Mouse (Mus musculus) small intestine, adult 2 months (tissue): Measurements from ENCODE around the gene Rpl36a. TPM values are rescaled to one million over a fixed set of nuclear protein-coding genes. Genes with fewer than 3 reads are reported as not detected.

Experiments used
- H3K27ac ChIP-seq: fragments of 200-500 bp; 2 replicates; pipeline ENCODE4 v1.5.1; 2012; ENCODE audit warnings: low read depth, low read length, control low read depth, inconsistent platforms; ENCODE audit not compliant: insufficient read depth
- H3K27me3 ChIP-seq: fragments of 200-500 bp; 2 replicates; pipeline ENCODE4 v1.6.1; 2012; ENCODE audit warnings: mild to moderate bottlenecking, moderate library complexity, low read length, inconsistent platforms; ENCODE audit not compliant: control insufficient read depth, insufficient read depth
- H3K36me3 ChIP-seq: fragments of 200-500 bp; 2 replicates; pipeline ENCODE4 v1.6.1; 2012; ENCODE audit warnings: mild to moderate bottlenecking, low read length, control low read depth, inconsistent platforms; ENCODE audit not compliant: control insufficient read depth, insufficient read depth
- H3K4me1 ChIP-seq: fragments of 200-500 bp; 2 replicates; pipeline ENCODE4 v1.6.1; 2012; ENCODE audit warnings: low read length, inconsistent platforms, mixed read lengths; ENCODE audit not compliant: control insufficient read depth, insufficient read depth, insufficient read length
- H3K4me3 ChIP-seq: fragments of 200-500 bp; 2 replicates; pipeline ENCODE4 v1.5.1; 2012; ENCODE audit warnings: low read depth, mild to moderate bottlenecking, control low read depth, inconsistent platforms, low read length, moderate library complexity
- CTCF ChIP-seq: fragments of 200-500 bp; IDR thresholded peaks from 2 replicates; pipeline ENCODE4 v1.5.1; 2012; ENCODE audit warnings: low read depth, mild to moderate bottlenecking, control low read depth, inconsistent platforms, low read length, moderate library complexity, mixed read lengths; ENCODE audit not compliant: insufficient replicate concordance, insufficient read length; ENCODE audit errors: extremely low read depth
- POLR2A ChIP-seq: fragments of 200-500 bp; IDR thresholded peaks from 2 replicates; pipeline ENCODE4 v1.6.1; 2012; ENCODE audit warnings: low read depth, mild to moderate bottlenecking, control low read depth, inconsistent platforms, low read length, moderate library complexity
- WGBS: fragments of 180-500 bp; shearing (Covaris S2); methylation state at CpG from one replicate; pipeline ENCODE4 v1.1.7; 2018; 5-methylcytosine and 5-hydroxymethylcytosine counted together
- polyA plus RNA-seq: library from polyadenylated mRNA; depleted of rRNA; stranded (reverse); fragments of >200 nt; gene quantifications from 2 replicates; pipeline ENCODE4 v1.2.3, GENCODE M21; 2012

Rpl36a gene
- polyA plus RNA-seq, 1 experiment, result 60.3 TPM

- WGBS, result 30% methylated on average over 5 of the region's 5 CpGs
- H3K27ac ChIP-seq, result no peak overlapping the region
- no peak overlapping the region for H3K4me3 ChIP-seq
- no peaks in the 10 kb centered on the region for H3K27me3 ChIP-seq
- TF ChIP-seq CTCF (no peak), POLR2A (no peak)
- H3K4me1 ChIP-seq, result no peaks in the 10 kb centered on the region
- H3K36me3 ChIP-seq, result no peaks in the 10 kb centered on the region
Measured at GRCm38 (mm10) chrX:134550903-134551302, 34.6 kb upstream of the Rpl36a start.

GRCm38 (mm10) chrX:134553326-134553725, 32.1 kb upstream of the Rpl36a start:
- no peak overlapping the region for H3K27ac ChIP-seq
- H3K27me3 ChIP-seq, result no peaks in the 10 kb centered on the region
- WGBS, result 84% methylated on average over 4 of the region's 4 CpGs
- no peak for TF ChIP-seq CTCF
- TF ChIP-seq POLR2A, result no peak
- H3K4me3 ChIP-seq, result no peak overlapping the region
- no peaks in the 10 kb centered on the region for H3K4me1 ChIP-seq
- no peaks in the 10 kb centered on the region for H3K36me3 ChIP-seq

- peak overlapping the region; percentile 69; the same call in 1 of the 2 replicates for H3K27ac ChIP-seq
- WGBS, result 24% methylated on average over 6 of the region's 6 CpGs
- TF ChIP-seq POLR2A, result no peak
- TF ChIP-seq CTCF, result no peak
- no peaks in the 10 kb centered on the region for H3K4me1 ChIP-seq
- H3K27me3 ChIP-seq, result no peaks in the 10 kb centered on the region
- peak overlapping the region; percentile 39; the same call in 1 of the 2 replicates for H3K4me3 ChIP-seq
- H3K36me3 ChIP-seq, result no peaks in the 10 kb centered on the region
Measured at GRCm38 (mm10) chrX:134554425-134554824, 31.0 kb upstream of the Rpl36a start.

- TF ChIP-seq POLR2A (no peak), CTCF (no peak)
- Histone ChIP-seq H3K27me3 (no peaks in the 10 kb centered on the region), H3K4me1 (no peaks in the 10 kb centered on the region), H3K4me3 (no peak overlapping the region), H3K27ac (no peak overlapping the region), H3K36me3 (no peaks in the 10 kb centered on the region)
- WGBS, result 83% methylated on average over 4 of the region's 4 CpGs
Measured at GRCm38 (mm10) chrX:134564326-134564725, 21.1 kb upstream of the Rpl36a start.

- TF ChIP-seq POLR2A (no peak), CTCF (no peak)
- no peaks in the 10 kb centered on the region for H3K4me1 ChIP-seq
- H3K4me3 ChIP-seq, result no peak overlapping the region
- H3K27me3 ChIP-seq, result no peaks in the 10 kb centered on the region
- H3K36me3 ChIP-seq, result no peaks in the 10 kb centered on the region
- H3K27ac ChIP-seq, result no peak overlapping the region
- WGBS, result 73% methylated on average over 8 of the region's 8 CpGs
Measured at GRCm38 (mm10) chrX:134566536-134567222, 18.8 kb upstream of the Rpl36a start.

GRCm38 (mm10) chrX:134577896-134578295, 7.6 kb upstream of the Rpl36a start:
- 47% methylated on average over 4 of the region's 4 CpGs for WGBS
- Histone ChIP-seq H3K27me3 (no peaks in the 10 kb centered on the region), H3K36me3 (no peaks in the 10 kb centered on the region), H3K4me1 (no peaks in the 10 kb centered on the region), H3K4me3 (no peak overlapping the region), H3K27ac (no peak overlapping the region)
- TF ChIP-seq POLR2A, result no peak
- no peak for TF ChIP-seq CTCF

- 75% methylated on average over 14 of the region's 14 CpGs for WGBS
- no peaks in the 10 kb centered on the region for H3K4me1 ChIP-seq
- peak overlapping the region; percentile 22; the same call in 1 of the 2 replicates for H3K27ac ChIP-seq
- TF ChIP-seq CTCF (no peak), POLR2A (no peak)
- H3K27me3 ChIP-seq, result no peaks in the 10 kb centered on the region
- no peak overlapping the region for H3K4me3 ChIP-seq
- H3K36me3 ChIP-seq, result no peaks in the 10 kb centered on the region
Measured at GRCm38 (mm10) chrX:134580528-134581305, 4.7 kb upstream of the Rpl36a start.

GRCm38 (mm10) chrX:134582270-134582669, 3.2 kb upstream of the Rpl36a start:
- Histone ChIP-seq H3K27ac (peak overlapping the region; percentile 65; the same call in 1 of the 2 replicates), H3K4me3 (peak overlapping the region; percentile 57), H3K4me1 (no peaks in the 10 kb centered on the region), H3K27me3 (no peaks in the 10 kb centered on the region), H3K36me3 (no peaks in the 10 kb centered on the region)
- WGBS, result 76% methylated on average over 10 of the region's 11 CpGs
- no peak for TF ChIP-seq CTCF
- TF ChIP-seq POLR2A, result no peak
